Mouse (Mus musculus) embryonic facial prominence, embryonic 11.5 days (tissue): ENCODE measurements around the gene Nek4. TPM values are rescaled to one million over a fixed set of nuclear protein-coding genes. Genes with fewer than 3 reads are reported as not detected.

Source experiments
- ATAC-seq: fragments of 200-750 bp; cut with Nextera tagmentation; replicated peaks from 2 replicates; pipeline ENCODE4 v1.8.0; 2017; ENCODE audit warnings: low read depth; ENCODE audit not compliant: insufficient number of reproducible peaks, low FRiP score, low TSS enrichment
- DNase-seq: peaks from one replicate; pipeline ENCODE4 v3.0.0-alpha.2; 2015; ENCODE audit warnings: low spot score
- H3K27ac ChIP-seq: fragments of 300-500 bp; sonication (generic); replicated peaks from 2 replicates; pipeline ENCODE4 v1.5.1; 2014; ENCODE audit warnings: mild to moderate bottlenecking, low read depth, low read length, control low read depth
- H3K27me3 ChIP-seq: fragments of 300-500 bp; sonication (generic); 2 replicates; pipeline ENCODE4 v1.6.1; 2014; ENCODE audit warnings: mild to moderate bottlenecking, low read length, moderate library complexity, mixed read lengths; ENCODE audit not compliant: control insufficient read depth, insufficient read depth
- H3K36me3 ChIP-seq: fragments of 300-500 bp; sonication (generic); replicated peaks from 2 replicates; pipeline ENCODE4 v1.6.1; 2014; ENCODE audit warnings: low read depth, mild to moderate bottlenecking, low read length, moderate library complexity, mixed read lengths; ENCODE audit not compliant: control insufficient read depth, insufficient read depth
- H3K4me1 ChIP-seq: fragments of 300-500 bp; sonication (generic); 2 replicates; pipeline ENCODE4 v1.6.1; 2014; ENCODE audit warnings: low read length, mixed read lengths; ENCODE audit not compliant: control insufficient read depth, insufficient read depth
- H3K4me2 ChIP-seq: fragments of 300-500 bp; sonication (generic); 2 replicates; pipeline ENCODE4 v1.6.1; 2014; ENCODE audit warnings: low read depth, mild to moderate bottlenecking, control low read depth, low read length, moderate library complexity
- H3K4me3 ChIP-seq: fragments of 300-500 bp; sonication (generic); 2 replicates; pipeline ENCODE4 v1.5.1; 2014; ENCODE audit warnings: low read depth, low read length, control low read depth
- H3K9ac ChIP-seq: fragments of 300-500 bp; sonication (generic); replicated peaks from 2 replicates; pipeline ENCODE4 v1.6.1; 2014; ENCODE audit warnings: mild to moderate bottlenecking, control low read depth, low read length
- H3K9me3 ChIP-seq: fragments of 300-500 bp; sonication (generic); replicated peaks from 2 replicates; pipeline ENCODE4 v1.6.1; 2016; ENCODE audit warnings: mild to moderate bottlenecking, low read length, inconsistent platforms, mixed read lengths; ENCODE audit not compliant: control insufficient read depth
- WGBS: fragments of 180-500 bp; shearing (Covaris S2); extraction: QIAGEN DNeasy Blood & Tissue Kit; methylation state at CpG from one replicate; pipeline ENCODE4 v1.1.7; 2014; 5-methylcytosine and 5-hydroxymethylcytosine counted together
- polyA plus RNA-seq: library from polyadenylated mRNA; unstranded; fragments of >200 nt; fragmentation: Nextera tagmentation; extraction: Ambion mirVana; gene quantifications from 2 replicates; pipeline ENCODE4 v1.2.1, GENCODE M21; 2014

Nek4 gene
- polyA plus RNA-seq, 1 experiment from 2014 or later: 14.0 TPM

GRCm38 (mm10) chr14:30913404-30913803 lies 37.8 kb upstream of the Nek4 start:
- H3K4me1 ChIP-seq: no peaks in the 10 kb centered on the region
- H3K9me3 ChIP-seq: no peaks in the 10 kb centered on the region
- 89% methylated on average over 5 of the region's 5 CpGs for WGBS
- H3K36me3 ChIP-seq: no peaks in the 10 kb centered on the region
- ATAC-seq (no peak), DNase-seq (no peak)
- H3K4me2 ChIP-seq: no peak overlapping the region
- no peaks in the 10 kb centered on the region for H3K27me3 ChIP-seq
- H3K27ac ChIP-seq: no peak overlapping the region
- H3K4me3 ChIP-seq: no peak overlapping the region
- H3K9ac ChIP-seq: no peak overlapping the region

GRCm38 (mm10) chr14:30916516-30916915 lies 34.7 kb upstream of the Nek4 start:
- no peaks in the 10 kb centered on the region for H3K9me3 ChIP-seq
- H3K36me3 ChIP-seq: no peaks in the 10 kb centered on the region
- H3K4me2 ChIP-seq: no peak overlapping the region
- no peak overlapping the region for H3K9ac ChIP-seq
- H3K4me3 ChIP-seq: no peak overlapping the region
- H3K4me1 ChIP-seq: no peaks in the 10 kb centered on the region
- DNase-seq (no peak), ATAC-seq (no peak)
- 88% methylated on average over 1 of the region's 1 CpGs for WGBS
- H3K27me3 ChIP-seq: no peaks in the 10 kb centered on the region
- H3K27ac ChIP-seq: no peak overlapping the region

- no peak overlapping the region for H3K4me2 ChIP-seq
- H3K4me3 ChIP-seq: no peak overlapping the region
- DNase-seq: no peak
- no peaks in the 10 kb centered on the region for H3K36me3 ChIP-seq
- no peaks in the 10 kb centered on the region for H3K4me1 ChIP-seq
- H3K9me3 ChIP-seq: no peaks in the 10 kb centered on the region
- no peak for ATAC-seq
- no peaks in the 10 kb centered on the region for H3K27me3 ChIP-seq
- 58% methylated on average over 7 of the region's 8 CpGs for WGBS
- H3K27ac ChIP-seq: no peak overlapping the region
- no peak overlapping the region for H3K9ac ChIP-seq
These were observed 29.0 kb upstream of the Nek4 start for GRCm38 (mm10) chr14:30922053-30922670.

GRCm38 (mm10) chr14:30923375-30924105 lies 27.6 kb upstream of the Nek4 start, which contains the start of gene Itih3:
TSS of gene Itih3 (minus strand) at chr14:30923760.
- Histone ChIP-seq H3K27ac (no peak within 1 kb of the TSS), H3K4me2 (no peak within 1 kb of the TSS), H3K4me3 (no peak within 1 kb of the TSS), H3K4me1 (no peaks in the 10 kb centered on the region), H3K9ac (no peak within 1 kb of the TSS), H3K9me3 (no peaks in the 10 kb centered on the region), H3K36me3 (no peaks in the 10 kb centered on the region), H3K27me3 (no peaks in the 10 kb centered on the region)
- ATAC-seq (no peak), DNase-seq (no peak)
- 63% methylated on average over 6 of the region's 6 CpGs for WGBS

- H3K36me3 ChIP-seq: no peaks in the 10 kb centered on the region
- no peaks in the 10 kb centered on the region for H3K27me3 ChIP-seq
- H3K9ac ChIP-seq: no peak overlapping the region
- ATAC-seq (no peak), DNase-seq (no peak)
- no peak overlapping the region for H3K27ac ChIP-seq
- 75% methylated on average over 3 of the region's 3 CpGs for WGBS
- no peaks in the 10 kb centered on the region for H3K4me1 ChIP-seq
- H3K4me2 ChIP-seq: no peak overlapping the region
- no peaks in the 10 kb centered on the region for H3K9me3 ChIP-seq
- no peak overlapping the region for H3K4me3 ChIP-seq
These were observed 25.7 kb upstream of the Nek4 start for GRCm38 (mm10) chr14:30925492-30925891.

GRCm38 (mm10) chr14:30930386-30930785 lies 20.8 kb upstream of the Nek4 start:
- 92% methylated on average over 4 of the region's 4 CpGs for WGBS
- DNase-seq (no peak), ATAC-seq (no peak)

GRCm38 (mm10) chr14:30933351-30933750 lies 17.8 kb upstream of the Nek4 start:
- ATAC-seq: no peak
- no peak overlapping the region for H3K4me3 ChIP-seq
- no peak overlapping the region for H3K27ac ChIP-seq
- no peaks in the 10 kb centered on the region for H3K27me3 ChIP-seq
- H3K36me3 ChIP-seq: no peaks in the 10 kb centered on the region
- 85% methylated on average over 9 of the region's 9 CpGs for WGBS
- no peak overlapping the region for H3K4me2 ChIP-seq
- no peaks in the 10 kb centered on the region for H3K9me3 ChIP-seq
- DNase-seq: no peak
- no peak overlapping the region for H3K9ac ChIP-seq
- H3K4me1 ChIP-seq: no peaks in the 10 kb centered on the region

More at GRCm38 (mm10) chr14:30930386-30930785, 20.8 kb upstream of the Nek4 start:
- Histone ChIP-seq H3K4me3 (no peak overlapping the region), H3K9me3 (no peaks in the 10 kb centered on the region), H3K36me3 (no peaks in the 10 kb centered on the region), H3K4me1 (no peaks in the 10 kb centered on the region), H3K9ac (no peak overlapping the region), H3K27ac (no peak overlapping the region), H3K27me3 (no peaks in the 10 kb centered on the region), H3K4me2 (no peak overlapping the region)

GRCm38 (mm10) chr14:30942254-30942653 lies 8.9 kb upstream of the Nek4 start:
- Histone ChIP-seq H3K4me2 (no peak overlapping the region), H3K4me1 (no peaks in the 10 kb centered on the region)
- WGBS: 91% methylated on average over 4 of the region's 4 CpGs

More at GRCm38 (mm10) chr14:30942254-30942653, 8.9 kb upstream of the Nek4 start:
- H3K9ac ChIP-seq: no peak overlapping the region
- H3K4me3 ChIP-seq: no peak overlapping the region
- no peak for ATAC-seq
- no peaks in the 10 kb centered on the region for H3K36me3 ChIP-seq
- H3K27me3 ChIP-seq: no peaks in the 10 kb centered on the region
- H3K9me3 ChIP-seq: no peaks in the 10 kb centered on the region
- H3K27ac ChIP-seq: no peak overlapping the region
- no peak for DNase-seq
